Mouse (Mus musculus): ENCODE results near the gene Abcg8. TPM values are rescaled to one million over a fixed set of nuclear protein-coding genes. Genes with fewer than 3 reads are reported as not detected.

The Abcg8 gene
- polyA plus RNA-seq, 1 experiment from 2014 or later = 0.09 TPM

DNA sequence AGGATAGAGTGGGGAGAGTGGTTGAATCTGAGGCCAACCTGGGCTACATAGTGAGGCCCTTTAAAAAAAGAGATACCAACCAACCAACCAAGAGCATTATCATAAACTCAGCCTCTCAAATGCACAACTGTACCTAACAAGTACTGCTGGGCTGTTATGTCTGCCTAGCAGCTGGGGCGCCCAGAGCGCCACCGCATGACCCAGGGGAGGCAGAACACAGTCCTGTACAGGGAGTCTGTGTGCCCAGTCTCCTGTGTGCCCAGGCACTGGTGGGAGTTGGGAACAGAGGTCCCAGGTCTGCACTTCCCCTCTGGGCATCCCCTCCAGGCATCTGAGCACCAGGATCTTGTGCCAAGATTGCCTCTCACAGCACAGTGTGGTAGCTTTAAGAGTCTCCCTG lies 49.1 kb downstream of the Abcg8 start:
- Histone ChIP-seq H3K36me3 (peaks cover 62% of the 10 kb centered on the region), H3K4me3 (no peak overlapping the region)
- 100% methylated on average over 3 of the region's 3 CpGs for WGBS

DNA sequence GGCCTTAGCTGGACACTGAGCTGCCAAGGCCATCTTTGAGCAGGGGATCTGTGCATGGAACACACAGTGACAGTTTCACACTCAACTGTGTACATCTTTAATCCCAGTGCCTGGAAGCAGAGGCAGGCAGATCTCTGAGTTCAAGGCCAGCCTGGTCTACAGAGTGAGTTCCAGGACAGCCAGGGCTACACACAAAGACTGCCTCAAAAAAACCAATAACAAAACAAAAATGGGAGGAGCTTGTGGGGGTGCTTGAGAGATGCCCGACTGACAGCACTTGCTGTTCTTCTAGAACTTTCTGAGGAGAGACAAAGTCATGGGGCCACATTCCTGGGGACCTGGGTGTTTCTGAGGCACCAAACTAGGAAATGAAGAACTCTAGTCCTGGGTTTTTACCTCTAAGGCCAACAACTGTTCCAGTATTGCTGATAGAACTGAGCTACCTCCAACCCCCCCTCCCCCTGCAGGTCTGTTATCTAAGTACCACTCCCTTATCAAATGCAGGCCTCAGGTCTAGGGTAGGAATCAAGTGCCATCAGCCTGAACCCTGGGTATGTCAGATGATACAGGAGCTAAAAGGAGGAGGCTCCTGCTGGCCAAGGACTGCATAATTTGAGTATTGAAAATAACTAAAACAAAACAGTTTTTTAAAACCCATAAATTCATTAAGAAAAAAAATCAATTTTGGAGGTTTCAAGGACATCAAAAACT lies 52.3 kb downstream of the Abcg8 start:
- no peaks in the 10 kb centered on the region for H3K9me3 ChIP-seq
- no peak overlapping the region for H3K4me3 ChIP-seq
- no peak overlapping the region for H3K27ac ChIP-seq
- 70% methylated on average over 1 of the region's 1 CpGs for WGBS
- no peaks in the 10 kb centered on the region for H3K27me3 ChIP-seq (ENCODE audit: insufficient read depth, poor library complexity, severe bottlenecking)
- peaks cover 62% of the 10 kb centered on the region for H3K36me3 ChIP-seq
- DNase-seq (ENCODE audit: low spot score) = no peak
- 0 out of 2 replicates have a peak, but pooled peaks cover 6% of the 10 kb centered on the region for H3K4me1 ChIP-seq

More for the DNA sequence above, 49.1 kb downstream of the Abcg8 start:
- Histone ChIP-seq H3K27me3 (ENCODE audit: insufficient read depth, poor library complexity, severe bottlenecking) (no peaks in the 10 kb centered on the region), H3K27ac (no peak overlapping the region), H3K9me3 (no peaks in the 10 kb centered on the region), H3K4me1 (0 out of 2 replicates have a peak, but pooled peaks cover 6% of the 10 kb centered on the region)
- DNase-seq (ENCODE audit: low spot score) = no peak

DNA sequence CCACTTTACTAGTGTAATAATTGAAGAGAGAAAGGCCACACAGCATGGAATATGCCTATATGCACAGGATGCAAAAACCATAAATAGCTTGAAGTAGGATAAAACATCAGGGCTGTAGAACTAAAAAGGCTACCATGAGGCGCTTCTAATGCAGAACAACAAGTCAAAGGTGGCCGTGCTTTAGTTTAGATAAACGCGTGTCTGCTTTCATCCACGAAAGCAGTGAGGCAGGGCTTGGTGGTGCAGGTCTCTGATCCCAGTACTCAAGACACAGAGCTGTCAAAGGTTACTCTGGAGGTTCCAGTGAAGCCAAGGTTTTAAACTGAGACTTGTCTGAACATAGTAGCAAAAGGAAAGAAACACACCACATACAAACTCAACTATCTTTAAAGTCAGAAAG lies 53.0 kb downstream of the Abcg8 start:
- H3K9me3 ChIP-seq = no peaks in the 10 kb centered on the region
- no peak overlapping the region for H3K27ac ChIP-seq
- 0 out of 2 replicates have a peak, but pooled peaks cover 6% of the 10 kb centered on the region for H3K4me1 ChIP-seq
- H3K27me3 ChIP-seq (ENCODE audit: insufficient read depth, poor library complexity, severe bottlenecking) = no peaks in the 10 kb centered on the region
- DNase-seq (ENCODE audit: low spot score) = no peak
- no peak overlapping the region for H3K4me3 ChIP-seq
- H3K36me3 ChIP-seq = peaks cover 56% of the 10 kb centered on the region
- WGBS = 83% methylated on average over 5 of the region's 5 CpGs

DNA sequence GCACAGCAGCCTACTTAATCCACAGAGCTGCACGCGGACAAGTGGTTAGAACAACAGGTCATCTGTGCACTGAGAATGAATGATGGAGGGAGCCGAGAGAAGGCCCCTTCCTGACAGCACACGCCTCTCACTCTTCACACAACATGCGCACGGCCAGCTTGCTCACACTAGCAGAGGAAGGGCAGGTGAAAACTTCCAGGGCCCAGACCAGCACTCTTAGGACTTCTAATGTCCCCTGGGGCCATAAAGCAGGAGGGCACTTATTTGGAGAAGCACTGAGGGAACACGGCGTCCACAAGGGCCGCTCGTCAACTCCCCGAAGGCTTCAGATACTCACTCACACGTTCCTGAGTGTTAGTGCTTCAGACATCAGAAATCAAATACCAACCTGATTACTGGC lies 55.3 kb downstream of the Abcg8 start:
- WGBS = 86% methylated on average over 12 of the region's 12 CpGs
- H3K27ac ChIP-seq = no peak overlapping the region
- DNase-seq (ENCODE audit: low spot score) = no peak
- 0 out of 2 replicates have a peak, but pooled peaks cover 6% of the 10 kb centered on the region for H3K4me1 ChIP-seq
- H3K27me3 ChIP-seq (ENCODE audit: insufficient read depth, poor library complexity, severe bottlenecking) = no peaks in the 10 kb centered on the region
- H3K9me3 ChIP-seq = no peaks in the 10 kb centered on the region
- H3K36me3 ChIP-seq = peaks cover 38% of the 10 kb centered on the region
- H3K4me3 ChIP-seq = no peak overlapping the region

DNA sequence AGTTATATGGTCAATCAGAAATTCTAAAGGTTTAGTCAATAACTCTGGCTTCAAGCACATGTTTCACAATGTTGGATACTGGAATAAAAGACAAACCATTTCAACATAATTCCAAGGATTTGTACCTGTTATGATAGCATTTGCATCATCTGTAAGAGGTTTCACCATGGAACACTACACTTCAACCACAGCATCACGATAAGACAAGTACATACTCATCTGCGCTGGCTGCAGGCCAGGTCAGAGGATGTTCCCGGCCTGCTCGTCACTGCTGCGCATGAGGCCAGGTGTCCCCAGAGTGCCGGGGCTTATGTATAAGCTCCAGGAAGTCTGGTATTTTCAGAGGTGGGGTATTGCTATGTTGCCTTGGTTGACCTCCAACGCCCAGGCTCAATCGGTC lies 56.5 kb downstream of the Abcg8 start:
- DNase-seq (ENCODE audit: low spot score) = no peak
- 92% methylated on average over 8 of the region's 8 CpGs for WGBS
- no peak overlapping the region for H3K27ac ChIP-seq
- no peak overlapping the region for H3K4me3 ChIP-seq
- H3K27me3 ChIP-seq (ENCODE audit: insufficient read depth, poor library complexity, severe bottlenecking) = no peaks in the 10 kb centered on the region
- H3K36me3 ChIP-seq = peaks cover 37% of the 10 kb centered on the region
- H3K9me3 ChIP-seq = no peaks in the 10 kb centered on the region
- 0 out of 2 replicates have a peak, but pooled peaks cover 6% of the 10 kb centered on the region for H3K4me1 ChIP-seq

DNA sequence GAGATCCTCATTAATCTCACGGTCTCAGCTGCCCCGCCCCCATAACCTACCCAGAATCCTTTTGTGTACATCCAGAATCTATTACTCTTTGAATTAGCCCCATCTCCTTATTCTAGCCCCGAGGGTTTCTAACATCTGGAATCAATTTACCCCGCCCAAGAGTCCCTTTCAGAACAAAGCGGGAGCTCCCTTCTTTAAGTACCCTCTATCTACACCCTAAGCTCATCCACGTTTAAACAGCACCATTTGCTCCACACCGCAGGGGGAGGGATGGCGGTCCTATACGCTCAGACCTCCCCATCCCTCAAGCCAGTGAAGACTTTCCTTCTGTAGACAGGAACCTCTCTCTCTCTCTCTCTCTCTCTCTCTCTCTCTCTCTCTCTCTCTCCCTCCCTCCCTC lies 60.6 kb downstream of the Abcg8 start:
- no peak for DNase-seq (ENCODE audit: low spot score)
- no peaks in the 10 kb centered on the region for H3K4me1 ChIP-seq
- H3K4me3 ChIP-seq = no peak overlapping the region
- H3K27ac ChIP-seq = no peak overlapping the region
- peaks cover 31% of the 10 kb centered on the region for H3K36me3 ChIP-seq
- no peaks in the 10 kb centered on the region for H3K9me3 ChIP-seq
- 50% methylated on average over 9 of the region's 9 CpGs for WGBS
- H3K27me3 ChIP-seq (ENCODE audit: insufficient read depth, poor library complexity, severe bottlenecking) = no peaks in the 10 kb centered on the region

DNA sequence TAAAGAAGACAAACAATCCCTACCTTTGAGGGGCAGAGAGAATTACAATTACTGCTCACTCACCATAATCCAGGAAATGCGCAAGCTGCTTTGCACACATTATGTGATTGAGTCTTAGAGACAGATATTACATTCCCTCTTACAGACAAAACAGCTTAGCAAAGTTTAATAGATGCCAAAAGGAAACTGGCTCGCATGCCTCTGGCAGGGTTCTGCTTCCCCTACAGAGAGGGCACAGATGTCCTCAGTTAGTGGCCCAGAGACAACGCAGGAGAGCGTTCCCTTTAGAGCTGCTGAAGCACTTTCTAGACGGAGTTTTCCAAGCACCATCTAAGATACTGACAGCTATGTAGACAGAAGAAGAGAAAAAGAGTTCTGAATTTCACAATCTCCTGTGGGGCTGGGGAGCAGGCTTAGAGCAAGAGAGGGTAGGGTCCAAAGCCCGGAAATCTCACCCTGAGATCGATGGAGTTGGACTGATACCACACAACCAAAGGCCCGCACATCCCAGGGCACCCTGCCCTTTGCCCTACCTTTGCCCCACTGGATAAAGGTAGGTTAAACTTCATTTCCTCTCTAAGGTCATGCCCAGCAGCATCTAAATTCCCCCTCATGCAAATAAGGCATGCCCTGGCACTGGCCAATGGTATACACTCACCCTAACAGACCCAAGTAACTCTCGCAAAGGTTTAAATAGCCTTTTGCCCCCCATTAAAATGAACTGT lies 62.1 kb downstream of the Abcg8 start:
- WGBS = 87% methylated on average over 9 of the region's 9 CpGs
- peaks cover 26% of the 10 kb centered on the region for H3K36me3 ChIP-seq
- H3K9me3 ChIP-seq = no peaks in the 10 kb centered on the region
- no peak overlapping the region for H3K4me3 ChIP-seq
- no peak for DNase-seq (ENCODE audit: low spot score)
- no peaks in the 10 kb centered on the region for H3K27me3 ChIP-seq (ENCODE audit: insufficient read depth, poor library complexity, severe bottlenecking)
- H3K27ac ChIP-seq = no peak overlapping the region
- peaks cover 10% of the 10 kb centered on the region for H3K4me1 ChIP-seq

DNA sequence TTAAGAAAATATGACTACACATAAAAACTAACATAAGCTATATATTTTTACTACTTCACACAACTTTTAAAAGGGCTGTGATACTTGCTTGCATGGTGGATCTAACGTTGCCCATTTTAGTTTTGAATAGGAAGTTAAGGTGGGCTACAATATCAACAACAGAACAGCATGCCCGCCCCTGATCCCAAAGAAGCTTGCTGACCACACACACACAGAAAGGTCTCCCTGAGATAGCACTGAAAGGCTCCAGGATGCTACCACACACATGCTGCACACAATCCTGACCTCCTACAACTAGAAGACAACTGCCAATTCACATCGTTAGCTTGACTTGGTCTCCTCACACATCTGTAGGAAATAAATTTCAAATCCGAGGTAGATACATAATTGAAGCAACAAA lies 68.2 kb downstream of the Abcg8 start:
- H3K36me3 ChIP-seq = peaks cover 20% of the 10 kb centered on the region
- no peaks in the 10 kb centered on the region for H3K27me3 ChIP-seq (ENCODE audit: insufficient read depth, poor library complexity, severe bottlenecking)
- no peak overlapping the region for H3K4me3 ChIP-seq
- H3K27ac ChIP-seq = no peak overlapping the region
- 73% methylated on average over 4 of the region's 4 CpGs for WGBS
- H3K9me3 ChIP-seq = no peaks in the 10 kb centered on the region
- H3K4me1 ChIP-seq = peaks cover 12% of the 10 kb centered on the region
- no peak for DNase-seq (ENCODE audit: low spot score)

DNA sequence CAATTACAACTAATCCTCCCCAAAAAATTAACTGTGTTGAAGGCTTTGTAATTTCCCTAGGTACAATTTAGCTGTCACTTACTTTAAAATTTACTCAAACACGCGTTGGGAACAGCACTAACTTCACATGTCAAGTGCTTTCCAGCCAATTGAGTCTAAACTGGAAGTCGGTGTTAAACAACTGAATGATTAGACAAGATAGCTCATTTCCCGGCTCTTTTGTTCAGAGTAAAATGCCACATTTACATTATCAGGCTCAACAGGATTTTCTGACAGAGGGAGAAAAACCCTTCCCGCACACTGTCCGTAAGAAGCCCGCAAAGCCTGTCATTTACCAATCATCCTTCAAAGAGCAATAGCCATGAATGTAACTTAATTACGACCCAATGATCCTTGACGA lies 68.9 kb downstream of the Abcg8 start:
- Histone ChIP-seq H3K4me1 (peaks cover 12% of the 10 kb centered on the region), H3K4me3 (no peak overlapping the region), H3K36me3 (peaks cover 25% of the 10 kb centered on the region), H3K27ac (no peak overlapping the region), H3K27me3 (ENCODE audit: insufficient read depth, poor library complexity, severe bottlenecking) (no peaks in the 10 kb centered on the region), H3K9me3 (no peaks in the 10 kb centered on the region)
- 61% methylated on average over 9 of the region's 9 CpGs for WGBS
- no peak for DNase-seq (ENCODE audit: low spot score)

DNA sequence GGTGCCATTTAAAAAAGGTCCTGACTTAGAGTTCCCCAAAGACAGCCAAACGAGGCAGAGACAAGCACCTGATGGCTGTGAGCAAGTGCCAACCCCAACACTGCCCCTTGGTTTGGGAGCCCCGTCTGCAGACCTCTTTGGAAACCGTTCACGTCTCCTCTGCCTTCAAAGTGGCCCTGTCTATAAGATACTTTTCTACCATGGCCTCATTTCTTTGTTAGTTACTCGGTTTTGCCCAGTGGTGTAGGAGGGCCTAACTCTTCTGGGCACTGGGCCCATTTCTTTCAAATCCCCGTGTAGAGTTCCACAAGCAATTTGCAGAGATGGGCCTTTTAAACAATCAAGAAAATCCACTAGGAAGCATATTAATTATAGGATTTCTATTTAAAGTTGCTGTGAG lies 71.1 kb downstream of the Abcg8 start:
- H3K36me3 ChIP-seq = peaks cover 42% of the 10 kb centered on the region
- H3K27ac ChIP-seq = no peak overlapping the region
- H3K4me3 ChIP-seq = no peak overlapping the region
- H3K4me1 ChIP-seq = peaks cover 12% of the 10 kb centered on the region
- WGBS = 80% methylated on average over 6 of the region's 6 CpGs
- H3K27me3 ChIP-seq (ENCODE audit: insufficient read depth, poor library complexity, severe bottlenecking) = no peaks in the 10 kb centered on the region
- H3K9me3 ChIP-seq = no peaks in the 10 kb centered on the region
- no peak for DNase-seq (ENCODE audit: low spot score)

DNA sequence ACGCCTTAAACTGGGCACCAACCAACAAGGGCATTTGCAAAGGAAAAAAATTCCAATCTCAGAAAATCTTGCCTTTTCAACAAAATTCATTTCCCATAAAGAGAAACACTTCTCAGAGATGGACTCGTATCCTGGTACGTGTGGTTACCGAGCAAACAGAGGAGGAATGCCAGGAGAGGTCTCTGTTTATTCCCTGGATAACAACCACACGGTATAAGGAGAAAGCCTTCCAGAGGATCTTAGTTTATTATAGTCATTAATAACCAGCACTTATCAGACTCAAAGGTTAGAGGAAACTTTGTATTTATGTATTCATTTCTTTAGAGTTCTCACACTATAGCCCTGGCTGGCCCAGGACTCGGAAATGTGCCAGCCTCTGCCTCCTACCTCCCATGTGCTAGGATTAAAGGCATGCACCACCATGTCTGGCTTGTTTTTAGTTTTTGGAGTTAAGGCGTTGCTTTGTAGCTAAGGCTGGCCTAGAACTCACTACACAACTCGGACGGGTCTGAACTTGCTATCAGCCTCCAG lies 72.1 kb downstream of the Abcg8 start:
- H3K27ac ChIP-seq = no peak overlapping the region
- no peak for DNase-seq (ENCODE audit: low spot score)
- H3K27me3 ChIP-seq (ENCODE audit: insufficient read depth, poor library complexity, severe bottlenecking) = no peaks in the 10 kb centered on the region
- no peaks in the 10 kb centered on the region for H3K9me3 ChIP-seq
- H3K4me3 ChIP-seq = no peak overlapping the region
- peaks cover 3% of the 10 kb centered on the region for H3K4me1 ChIP-seq
- 90% methylated on average over 9 of the region's 9 CpGs for WGBS
- H3K36me3 ChIP-seq = peaks cover 49% of the 10 kb centered on the region

DNA sequence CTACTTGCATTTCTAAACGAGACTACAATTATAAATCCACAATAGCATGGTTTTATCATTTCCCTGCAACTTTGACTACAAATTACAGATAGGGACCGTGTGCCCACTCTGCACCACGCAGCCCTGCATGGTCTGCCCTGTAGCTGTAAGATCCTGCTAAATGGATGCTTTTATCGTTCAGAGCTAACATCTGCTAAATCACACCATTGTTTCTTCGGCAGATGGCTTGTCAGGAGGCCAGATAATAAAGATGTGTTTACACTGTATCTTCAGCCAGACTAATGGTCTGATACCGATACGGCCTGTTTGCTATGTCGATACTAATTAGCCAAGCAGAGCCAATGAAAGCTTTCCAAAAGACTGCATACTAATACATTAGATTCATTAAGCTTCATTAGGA lies 73.2 kb downstream of the Abcg8 start:
- Histone ChIP-seq H3K4me1 (no peaks in the 10 kb centered on the region), H3K4me3 (no peak overlapping the region), H3K9me3 (no peaks in the 10 kb centered on the region), H3K27ac (no peak overlapping the region), H3K36me3 (peaks cover 54% of the 10 kb centered on the region), H3K27me3 (ENCODE audit: insufficient read depth, poor library complexity, severe bottlenecking) (no peaks in the 10 kb centered on the region)
- 70% methylated on average over 8 of the region's 8 CpGs for WGBS
- no peak for DNase-seq (ENCODE audit: low spot score)

All from heart, embryonic 10.5 days (tissue).